Mouse (Mus musculus) adrenal gland, postnatal 25 days (tissue): ENCODE measurements around the gene Clasp1. TPM values are rescaled to one million over a fixed set of nuclear protein-coding genes. Genes with fewer than 3 reads are reported as not detected.

Source experiments
- DNase-seq: peaks from one replicate; pipeline ENCODE4 v3.0.0; 2021; ENCODE audit warnings: mixed read lengths
- total RNA-seq: library from RNA; stranded (reverse); gene quantifications from 2 replicates; pipeline ENCODE4 v1.2.3, GENCODE M21; 2021

Gene Clasp1
- total RNA-seq, 1 experiment from 2014 or later = 53.3 TPM

- DNase-seq = no peak
Measured at GRCm38 (mm10) chr1:118450891-118451450, 62.1 kb downstream of the Clasp1 start.

DNA sequence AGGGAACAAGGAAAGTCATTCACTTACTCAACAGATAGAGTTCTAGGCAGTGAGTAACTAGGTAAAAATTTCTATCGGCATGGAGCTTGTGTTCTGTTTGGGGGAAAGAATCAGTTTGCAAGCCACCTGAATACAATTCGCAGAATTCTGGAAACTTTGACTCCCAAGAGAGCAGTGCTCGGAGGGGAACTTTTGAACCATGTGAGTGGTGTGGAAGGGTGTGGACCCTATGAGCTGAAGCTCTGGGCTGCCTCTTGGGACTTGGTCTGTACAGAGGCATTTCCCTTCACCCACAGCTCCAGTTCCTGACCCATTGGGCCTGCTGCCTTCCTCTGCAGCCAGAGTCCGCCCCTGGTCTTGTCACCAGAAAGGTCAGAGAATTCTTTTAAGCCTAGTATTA is 64.7 kb downstream of the Clasp1 start:
- no peak for DNase-seq

- no peak for DNase-seq
Measured at GRCm38 (mm10) chr1:118454817-118455216, 66.0 kb downstream of the Clasp1 start.

DNA sequence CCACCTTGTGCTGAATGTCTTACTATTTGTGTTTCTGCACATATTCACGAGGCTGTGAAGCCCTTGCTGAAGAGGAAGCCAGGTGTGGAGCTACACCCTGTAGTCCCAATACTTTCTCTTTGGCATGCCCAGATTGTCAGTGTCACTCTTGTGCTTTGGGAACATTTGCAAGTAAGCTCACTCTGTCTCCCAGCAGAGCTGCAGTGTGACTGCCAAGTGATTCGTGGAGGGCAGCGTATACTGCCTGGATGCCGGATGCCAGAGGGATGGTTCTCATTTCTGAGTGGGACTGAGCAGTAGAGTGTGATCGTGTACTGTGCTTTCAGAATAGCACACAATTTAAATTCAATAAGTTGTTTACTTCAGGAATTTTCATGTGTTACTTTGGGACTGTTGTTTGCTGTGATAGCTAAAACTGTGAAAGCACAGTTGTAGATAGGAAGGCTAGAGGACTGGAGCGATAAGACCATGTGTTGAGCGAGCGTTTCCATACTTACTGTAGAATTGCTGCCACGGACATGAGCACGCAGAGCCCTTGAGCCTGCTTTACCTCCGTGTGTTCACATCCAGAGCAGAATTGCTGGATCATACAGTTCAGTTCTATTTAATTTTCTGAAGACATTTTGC is 68.5 kb downstream of the Clasp1 start:
- no peak for DNase-seq

DNA sequence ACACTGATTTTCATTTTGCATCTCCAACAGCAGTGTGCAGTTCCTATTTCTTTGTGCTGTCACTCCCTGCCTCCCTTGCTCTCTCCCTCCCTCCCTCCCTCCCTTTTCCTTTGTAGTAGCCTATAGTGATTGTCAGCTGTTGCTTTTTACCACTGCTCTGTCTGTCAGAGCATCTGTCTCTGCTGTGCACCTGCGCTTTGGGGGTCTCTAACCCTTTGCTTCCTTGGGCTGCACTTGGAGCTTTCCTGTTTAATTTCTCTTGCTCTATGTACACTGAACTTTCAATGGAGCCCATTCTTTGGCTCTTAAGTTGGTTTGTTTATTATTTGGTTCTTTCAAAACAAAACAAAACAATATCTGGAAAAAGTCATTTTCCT is 69.0 kb downstream of the Clasp1 start:
- DNase-seq = no peak

GRCm38 (mm10) chr1:118458279-118458678 is 69.4 kb downstream of the Clasp1 start:
- no peak for DNase-seq

DNA sequence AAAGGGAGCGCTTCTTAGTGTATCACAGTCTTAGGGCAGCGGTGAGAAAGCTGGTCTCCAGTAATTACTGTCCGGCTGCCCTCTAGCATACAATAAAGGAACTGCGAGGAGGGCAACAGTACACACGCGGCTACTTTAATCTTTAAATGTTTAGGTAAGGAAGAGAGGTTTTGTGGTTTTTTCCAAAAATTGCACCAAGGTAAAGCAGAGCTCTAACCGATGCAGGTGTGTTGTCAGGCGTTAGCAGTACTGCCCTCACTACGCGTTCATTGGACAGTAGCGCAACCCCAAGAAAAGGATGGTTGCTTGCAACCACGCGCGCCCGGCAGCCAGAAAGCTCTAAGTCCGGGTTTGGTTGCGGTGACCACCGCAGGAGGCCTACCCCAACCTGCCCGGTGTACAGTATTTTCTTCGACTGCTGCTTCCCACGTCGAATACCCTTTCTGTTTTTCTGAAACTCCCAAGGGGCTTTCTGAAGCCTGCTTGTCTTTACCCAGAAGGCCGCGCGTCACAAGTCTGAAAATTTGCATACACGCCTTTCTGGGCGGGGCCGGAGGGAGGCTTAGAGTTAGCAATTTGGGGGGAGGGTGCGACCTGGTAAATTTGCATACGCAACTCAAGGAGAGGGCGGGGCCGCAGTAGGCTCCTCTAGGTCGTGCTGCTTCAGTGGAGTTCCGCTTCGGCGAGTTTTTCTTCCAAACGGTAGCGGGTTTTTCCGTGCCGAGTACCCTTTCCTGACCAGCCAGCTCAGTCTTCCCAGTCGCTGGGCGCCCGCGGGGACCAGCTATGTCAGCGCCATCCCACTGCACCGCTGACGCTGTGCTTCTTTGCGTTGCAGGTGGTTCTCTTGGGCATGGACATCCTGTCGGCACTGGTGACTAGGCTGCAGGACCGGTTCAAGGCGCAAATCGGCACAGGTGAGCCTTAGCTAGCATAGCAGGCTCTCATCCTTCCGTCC is 70.4 kb downstream of the Clasp1 start:
- peak; percentile 90 for DNase-seq

- no peak for DNase-seq
Measured at GRCm38 (mm10) chr1:118460716-118461115, 71.9 kb downstream of the Clasp1 start.

- DNase-seq = no peak
Measured at GRCm38 (mm10) chr1:118466041-118466440, 77.2 kb downstream of the Clasp1 start.

- no peak for DNase-seq
Measured at GRCm38 (mm10) chr1:118472386-118472785, 83.5 kb downstream of the Clasp1 start.

DNA sequence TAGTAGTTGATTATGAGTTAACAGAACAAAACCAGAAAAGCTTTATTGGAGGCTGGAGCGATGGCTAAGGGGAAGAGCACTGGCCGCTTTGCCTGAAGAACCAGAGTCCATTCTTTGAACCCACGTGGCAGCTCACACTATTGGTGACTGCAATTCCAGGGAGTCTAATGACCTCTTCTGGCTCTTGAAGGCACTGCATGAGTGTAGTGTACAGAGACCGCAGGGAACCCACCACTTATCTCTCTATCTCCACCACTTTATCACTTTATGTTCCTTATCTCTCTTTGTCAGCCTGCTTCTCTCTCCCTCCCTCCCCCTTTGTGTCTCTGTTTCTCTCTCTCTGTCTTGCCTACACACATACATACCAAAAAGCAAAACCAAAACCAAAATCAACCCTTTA is 88.1 kb downstream of the Clasp1 start:
- no peak for DNase-seq

DNA sequence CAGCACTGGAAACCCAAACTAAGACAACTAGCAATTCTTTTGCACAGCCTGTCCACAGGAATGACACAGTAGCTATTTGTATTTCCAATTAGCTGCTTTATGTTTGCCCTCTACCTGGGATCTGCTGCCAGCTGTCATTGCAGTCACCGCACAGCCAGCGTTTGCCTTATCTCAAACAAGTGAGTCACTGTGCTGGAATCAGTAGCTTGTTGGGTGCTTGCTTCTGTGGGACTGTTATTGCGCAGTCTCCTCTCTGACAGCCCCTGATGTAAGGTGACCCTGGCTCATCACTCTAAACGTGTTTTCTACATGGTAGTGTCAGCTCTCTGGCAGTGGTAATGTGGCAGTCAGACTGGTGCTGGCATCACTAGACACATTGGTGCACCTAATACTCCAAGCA is 90.4 kb downstream of the Clasp1 start:
- DNase-seq = peak; percentile 13

- DNase-seq = no peak
Measured at GRCm38 (mm10) chr1:118480484-118481364, 91.9 kb downstream of the Clasp1 start.

GRCm38 (mm10) chr1:118481365-118481702 is 92.5 kb downstream of the Clasp1 start:
- DNase-seq = no peak

DNA sequence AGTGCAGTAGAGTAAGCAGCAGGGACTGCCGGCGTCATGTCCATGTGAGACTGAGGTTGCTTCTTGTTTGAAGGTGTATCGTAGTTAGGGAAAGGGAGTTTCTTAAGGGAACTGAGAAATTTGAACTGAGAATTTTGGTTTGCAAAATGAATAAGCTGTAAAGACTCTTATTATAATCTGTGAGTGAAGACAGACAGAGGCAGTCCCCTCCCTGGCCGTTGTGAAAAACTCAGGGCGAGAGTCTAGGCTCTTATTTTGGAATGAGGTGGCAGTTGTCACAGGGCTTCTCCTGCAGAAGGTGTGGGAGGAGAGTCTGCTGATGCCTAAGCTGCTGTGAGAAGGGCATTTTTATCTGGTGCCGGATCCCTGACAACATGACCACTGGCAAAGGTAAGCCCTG is 92.8 kb downstream of the Clasp1 start:
- DNase-seq = no peak

DNA sequence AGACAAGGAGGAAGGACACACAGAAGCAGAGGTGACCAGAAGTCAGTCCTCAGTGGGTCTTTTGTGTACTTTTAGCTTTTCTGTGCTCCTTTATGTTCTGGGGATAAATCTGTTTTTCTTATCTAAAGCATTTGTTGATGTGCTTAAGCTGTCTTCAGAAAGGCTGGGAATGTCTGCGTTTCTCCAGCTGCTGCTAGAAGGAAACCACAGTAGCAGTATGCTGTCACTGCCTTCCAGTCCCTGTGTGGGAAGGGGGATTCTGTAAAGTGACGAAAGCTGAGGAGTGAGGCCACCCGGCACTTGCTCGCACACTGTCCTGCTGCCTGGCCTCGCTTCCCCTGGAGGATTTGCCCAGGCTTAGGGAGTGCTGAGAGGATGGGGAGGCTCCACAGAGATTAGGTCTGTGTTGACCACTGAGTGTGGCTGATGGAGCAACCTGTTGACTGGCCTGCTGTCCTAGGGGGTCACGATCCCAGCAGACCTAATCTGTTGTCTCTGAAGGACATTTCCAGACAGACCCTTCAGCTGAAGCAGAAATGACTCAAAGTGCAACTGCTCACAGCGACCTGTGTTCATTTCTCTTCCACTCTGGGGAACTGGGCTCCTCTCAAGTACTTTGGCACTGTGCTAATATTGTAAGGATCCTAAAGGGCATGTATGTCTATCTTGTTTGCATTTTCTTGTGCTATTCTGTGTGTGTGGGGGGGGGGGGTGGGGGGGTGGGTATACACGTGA is 93.6 kb downstream of the Clasp1 start:
- no peak for DNase-seq

- no peak for DNase-seq
Measured at GRCm38 (mm10) chr1:118483504-118484096, 94.7 kb downstream of the Clasp1 start.

DNA sequence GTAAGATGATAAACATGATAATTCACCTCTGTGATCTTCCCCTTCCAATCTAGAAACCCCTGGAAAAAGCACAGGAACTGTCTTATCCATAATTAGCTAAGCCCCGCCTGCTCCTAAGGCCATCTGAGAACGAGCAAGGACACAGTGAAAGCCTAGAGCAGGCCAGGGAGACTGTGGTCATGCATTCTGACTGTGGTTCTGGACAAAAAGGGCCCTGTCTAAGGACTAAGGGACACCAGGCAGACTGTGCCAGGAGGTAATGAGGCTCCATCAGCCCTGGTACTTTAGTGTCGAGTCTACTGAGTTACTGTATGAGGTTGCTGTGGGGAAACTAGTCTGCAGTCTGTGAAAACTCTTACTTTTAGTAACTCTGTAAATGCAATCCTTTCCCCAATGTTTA is 96.7 kb downstream of the Clasp1 start:
- no peak for DNase-seq

DNA sequence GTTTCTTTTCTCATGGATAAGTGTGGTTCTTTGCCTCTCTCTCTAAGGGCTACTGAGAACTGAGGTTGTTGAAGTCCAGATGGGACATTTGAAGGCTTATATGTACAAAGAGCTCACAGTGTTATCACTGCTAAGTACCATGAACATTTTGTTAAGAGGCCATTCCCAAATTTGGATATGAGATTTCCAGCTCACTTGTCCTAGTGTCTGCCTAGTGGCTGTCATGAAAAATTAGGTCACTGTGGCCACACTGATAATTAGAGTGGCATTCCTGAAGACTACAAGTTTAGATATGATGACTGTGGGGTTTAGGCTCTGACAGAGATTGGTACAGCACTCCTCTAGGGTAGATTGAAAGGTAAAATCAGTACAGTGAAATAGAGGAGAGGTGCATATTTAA is 97.2 kb downstream of the Clasp1 start:
- DNase-seq = no peak

DNA sequence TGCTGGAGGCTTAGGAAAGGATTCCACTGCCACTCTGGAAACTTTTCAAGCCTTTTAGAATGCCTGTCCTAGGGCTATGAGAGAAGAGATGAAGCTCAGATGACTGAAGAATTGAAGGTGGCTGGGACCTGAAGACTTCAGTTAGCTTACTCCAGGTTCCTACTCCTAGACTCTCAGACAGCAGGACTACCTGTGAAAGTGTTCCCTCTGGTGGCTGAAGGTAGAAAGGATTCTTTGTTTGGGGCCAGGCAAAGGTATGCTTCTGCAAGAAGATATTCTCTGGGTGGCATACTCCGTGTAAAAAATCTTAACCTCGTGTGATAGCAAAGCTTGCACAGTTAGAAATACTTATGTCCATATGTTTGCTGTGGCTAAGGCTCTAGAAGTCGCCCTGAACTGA is 104.0 kb downstream of the Clasp1 start:
- DNase-seq = no peak

GRCm38 (mm10) chr1:118494551-118494950 is 105.7 kb downstream of the Clasp1 start:
- DNase-seq = no peak
